Mouse (Mus musculus) CD4-positive, CD25-positive, alpha-beta regulatory T cell, adult 2 months (primary cell): ENCODE measurements at regions not wholly inside any gene's neighbourhood (a gene's known extent, or its start where the extent isn't known, plus 50 kb on each side); places are given as distances from the start of the nearest gene placed in this dataset.

Source experiments
- DNase-seq: peaks from one replicate; pipeline ENCODE4 v3.0.0-alpha.2; 2012; ENCODE audit warnings: low read depth, low spot score

GRCm38 (mm10) chr15:96772701-96773100 is 73.2 kb upstream of the Slc38a2 start:
- no peak for DNase-seq

DNA sequence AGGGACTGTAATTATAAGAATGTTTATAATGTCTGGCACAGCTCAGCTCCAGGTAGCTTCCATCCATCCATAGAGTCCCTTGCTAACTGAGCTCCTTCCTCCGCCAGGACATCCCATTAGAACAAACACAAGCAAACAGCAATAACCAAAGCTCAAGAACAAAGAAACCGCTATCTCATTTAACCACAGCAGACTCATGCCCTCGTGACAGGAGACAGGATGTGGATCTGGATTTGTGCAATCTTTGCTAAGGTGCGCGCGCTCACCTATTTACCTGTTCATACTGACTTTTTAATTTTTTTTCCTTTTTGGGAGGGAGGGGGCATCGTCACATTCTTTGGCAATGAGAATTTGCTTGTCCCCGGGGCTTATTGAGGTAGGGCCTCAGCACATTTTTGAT is 71.3 kb upstream of the Slc38a2 start:
- peak; percentile 46 for DNase-seq

DNA sequence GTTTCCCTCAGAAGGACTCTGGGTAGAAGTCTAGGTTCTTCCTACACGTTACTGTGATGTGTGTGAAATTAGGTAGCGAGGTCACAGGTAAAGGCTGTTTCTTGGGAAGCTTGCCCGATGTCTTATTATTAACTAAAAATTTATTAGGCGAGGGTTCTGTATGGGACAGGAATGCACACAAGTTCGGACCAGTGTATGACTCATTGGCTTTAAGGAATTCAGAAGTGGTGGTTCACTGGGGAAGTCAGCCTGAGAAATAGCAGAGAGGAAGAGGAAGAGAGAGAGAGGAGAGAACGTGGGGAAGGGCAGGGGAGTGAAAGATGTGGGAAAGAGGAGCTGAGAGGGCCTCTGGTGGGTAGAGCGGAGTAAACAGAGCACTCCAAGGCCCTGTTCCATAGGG is 70.8 kb upstream of the Slc38a2 start:
- no peak for DNase-seq

DNA sequence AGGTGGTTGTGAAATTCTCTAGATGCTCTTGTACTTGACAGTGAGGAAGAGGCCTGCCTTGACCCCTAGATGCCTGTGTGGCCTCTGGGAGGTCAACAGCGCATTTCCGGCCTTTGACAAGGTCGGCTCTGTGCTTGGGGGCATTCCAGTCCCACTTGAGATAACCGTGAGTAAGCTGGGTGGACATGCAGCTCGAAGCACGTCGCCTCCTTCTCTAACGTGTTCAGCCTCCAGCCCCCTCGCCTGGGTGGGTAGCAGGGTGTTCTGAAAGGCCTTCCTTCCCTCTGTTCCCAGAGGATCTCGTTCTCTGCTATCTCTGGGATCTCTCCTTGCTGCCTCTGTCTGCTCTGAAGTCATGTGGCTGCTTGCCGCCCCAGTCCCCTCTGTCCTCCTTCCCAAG is 70.2 kb upstream of the Slc38a2 start:
- DNase-seq, result no peak

GRCm38 (mm10) chr15:96768301-96768993 is 68.9 kb upstream of the Slc38a2 start:
- DNase-seq, result no peak

- DNase-seq, result no peak
These were observed 67.7 kb upstream of the Slc38a2 start for GRCm38 (mm10) chr15:96767188-96767587.

- DNase-seq, result no peak
These were observed 66.7 kb upstream of the Slc38a2 start for GRCm38 (mm10) chr15:96766238-96766637.

- no peak for DNase-seq
These were observed 64.1 kb upstream of the Slc38a2 start for GRCm38 (mm10) chr15:96763611-96764010.

GRCm38 (mm10) chr15:96759078-96759995 is 59.8 kb upstream of the Slc38a2 start:
- DNase-seq, result no peak

DNA sequence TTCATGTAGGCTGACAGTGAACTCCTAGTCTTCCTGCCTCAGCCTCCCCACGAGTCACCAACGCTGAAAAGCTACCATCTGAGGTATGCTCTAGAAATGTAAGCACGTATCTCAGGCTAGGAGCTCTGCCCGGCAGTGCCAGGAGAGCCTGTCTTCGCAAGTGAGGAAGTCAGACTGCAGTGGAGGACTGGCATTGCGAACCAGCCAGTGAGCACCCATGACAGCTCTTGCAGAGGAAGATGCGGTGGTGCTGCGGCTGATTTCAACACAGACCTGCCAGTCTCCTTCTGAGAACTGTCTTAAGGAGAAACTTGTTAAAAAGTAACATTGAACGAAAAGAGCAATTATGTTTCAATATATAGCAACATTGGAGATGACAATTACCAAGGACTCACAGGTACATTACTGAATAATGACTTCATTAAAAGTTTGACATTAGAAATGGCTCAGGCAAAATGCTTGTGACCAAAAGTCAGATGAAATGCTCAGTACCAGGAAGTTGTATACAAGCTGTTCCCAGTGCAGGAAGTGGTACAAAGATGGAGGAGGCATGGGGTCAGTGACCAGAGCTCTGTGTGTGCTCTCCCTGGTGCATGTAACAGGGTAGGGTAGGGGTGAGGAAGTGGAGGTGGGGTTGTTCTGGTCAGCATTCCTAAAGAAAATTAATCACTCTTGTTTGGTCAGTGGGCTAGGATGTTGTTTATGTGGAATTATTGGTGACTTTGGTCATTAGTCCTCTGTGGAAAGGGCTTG is 58.1 kb upstream of the Slc38a2 start:
- DNase-seq, result peak; percentile 50

GRCm38 (mm10) chr15:96756456-96756855 is 56.9 kb upstream of the Slc38a2 start:
- DNase-seq, result no peak

DNA sequence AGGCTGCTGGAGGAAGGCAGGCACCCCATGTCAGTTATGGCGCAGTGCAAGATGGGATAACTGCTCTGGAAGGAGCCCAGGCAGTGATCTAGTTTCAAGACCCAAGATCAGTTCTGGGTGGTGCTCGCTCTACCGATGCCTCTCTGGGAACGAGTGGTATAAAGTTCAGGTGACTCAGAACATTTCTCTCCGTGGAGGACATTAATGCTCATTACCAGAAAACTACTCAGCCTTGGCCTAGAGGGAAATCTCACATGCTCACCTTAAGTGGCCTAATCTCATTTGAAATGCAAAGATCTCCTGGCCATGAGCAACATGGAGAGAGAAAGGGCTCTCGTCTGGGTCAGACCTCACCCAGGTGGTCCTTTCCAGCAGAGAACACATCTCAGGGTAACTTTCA is 56.4 kb upstream of the Slc38a2 start:
- no peak for DNase-seq

GRCm38 (mm10) chr15:96755322-96755942 is 55.9 kb upstream of the Slc38a2 start:
- no peak for DNase-seq

- DNase-seq, result no peak
These were observed 54.5 kb upstream of the Slc38a2 start for GRCm38 (mm10) chr15:96754079-96754478.

- DNase-seq, result no peak
These were observed 53.2 kb upstream of the Slc38a2 start for GRCm38 (mm10) chr15:96752719-96753118.

DNA sequence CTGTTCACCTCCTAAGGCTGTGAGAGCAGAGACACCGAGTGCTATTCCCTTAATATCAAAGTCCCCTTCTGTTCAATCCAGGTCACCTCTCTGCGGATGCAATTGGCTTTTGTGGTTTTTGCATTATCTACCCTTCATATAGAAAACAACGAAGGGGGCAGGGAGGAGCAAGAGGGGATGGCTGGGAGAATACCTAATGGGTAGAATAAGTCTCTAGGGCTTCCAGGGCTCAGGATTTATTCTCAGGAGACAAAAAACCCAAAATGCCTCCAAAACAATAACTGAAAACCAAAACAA is 52.5 kb upstream of the Slc38a2 start:
- DNase-seq, result no peak

DNA sequence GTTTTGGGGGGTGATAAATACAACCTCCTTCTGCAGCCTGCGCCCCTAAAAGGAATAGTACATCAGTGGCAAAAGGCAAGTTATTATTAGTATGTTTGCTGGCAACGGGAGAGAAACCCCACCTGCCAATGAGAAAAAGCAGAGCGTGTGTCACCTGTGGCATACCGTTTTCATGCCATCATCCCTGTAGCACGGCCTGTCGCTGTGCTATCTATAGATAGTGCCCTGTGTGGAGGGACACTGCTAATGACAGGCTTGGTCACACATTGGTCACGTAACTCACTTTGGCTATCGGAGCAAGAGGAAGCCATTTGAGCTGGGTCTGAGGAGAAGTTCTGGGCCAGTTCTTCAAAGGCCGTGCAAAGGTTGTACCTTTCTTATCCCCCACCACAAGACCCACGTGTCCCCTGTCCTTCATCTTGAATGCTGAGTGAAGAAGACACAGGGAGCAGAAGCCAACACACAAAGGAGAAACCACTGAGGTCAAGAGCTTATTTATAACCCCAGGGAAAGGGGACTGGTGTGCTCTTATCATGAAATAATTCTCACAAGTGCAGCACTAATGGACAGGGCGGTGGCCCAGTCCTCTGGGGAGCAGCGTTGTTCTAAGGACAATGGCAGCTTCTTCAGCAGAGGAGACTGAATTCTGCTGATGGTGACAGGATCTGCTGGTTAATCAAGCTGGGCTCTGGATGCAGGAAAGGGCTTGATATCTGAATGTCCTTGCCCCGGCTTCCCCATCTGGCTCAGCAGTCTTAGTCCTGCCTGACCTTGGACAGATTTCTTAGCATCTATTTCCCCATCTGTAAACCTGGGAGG is 51.9 kb upstream of the Slc38a2 start:
- DNase-seq, result no peak

- no peak for DNase-seq
These were observed 50.2 kb upstream of the Slc38a2 start for GRCm38 (mm10) chr15:96749534-96750256.
